Mouse (Mus musculus) kidney, embryonic 14.5 days (tissue): ENCODE measurements around the gene Gng8. TPM values are rescaled to one million over a fixed set of nuclear protein-coding genes. Genes with fewer than 3 reads are reported as not detected.

ENCODE experiments used
- ATAC-seq: fragments of 200-750 bp; cut with Nextera tagmentation; 2 replicates; pipeline ENCODE4 v1.8.0; 2017; ENCODE audit warnings: moderate number of reproducible peaks, mild to moderate bottlenecking, moderate TSS enrichment, moderate library complexity; ENCODE audit not compliant: low FRiP score, low TSS enrichment
- H3K27ac ChIP-seq: fragments of 300-500 bp; sonication (generic); 2 replicates; pipeline ENCODE4 v1.5.1; 2014; ENCODE audit warnings: low read depth, mild to moderate bottlenecking, low read length, moderate library complexity, mixed read lengths
- H3K27me3 ChIP-seq: fragments of 300-500 bp; sonication (generic); 2 replicates; pipeline ENCODE4 v1.6.1; 2014; ENCODE audit warnings: mild to moderate bottlenecking, low read length; ENCODE audit not compliant: control insufficient read depth, insufficient read depth
- H3K36me3 ChIP-seq: fragments of 300-500 bp; sonication (generic); 2 replicates; pipeline ENCODE4 v1.6.1; 2014; ENCODE audit warnings: low read length, mixed read lengths; ENCODE audit not compliant: control insufficient read depth, insufficient read depth
- H3K4me1 ChIP-seq: fragments of 300-500 bp; sonication (generic); 2 replicates; pipeline ENCODE4 v1.6.1; 2014; ENCODE audit warnings: low read length, mixed read lengths; ENCODE audit not compliant: control insufficient read depth, insufficient read depth
- H3K4me2 ChIP-seq: fragments of 300-500 bp; sonication (generic); replicated peaks from 2 replicates; pipeline ENCODE4 v1.6.1; 2014; ENCODE audit warnings: low read depth, mild to moderate bottlenecking, low read length
- H3K4me3 ChIP-seq: fragments of 300-500 bp; sonication (generic); 2 replicates; pipeline ENCODE4 v1.5.1; 2014; ENCODE audit warnings: mild to moderate bottlenecking, low read length
- H3K9ac ChIP-seq: fragments of 300-500 bp; sonication (generic); 2 replicates; pipeline ENCODE4 v1.6.1; 2014; ENCODE audit warnings: low read depth, mild to moderate bottlenecking, low read length, moderate library complexity
- H3K9me3 ChIP-seq: fragments of 300-500 bp; sonication (generic); 2 replicates; pipeline ENCODE4 v1.6.1; 2016; ENCODE audit warnings: low read length; ENCODE audit not compliant: control insufficient read depth
- WGBS: fragments of 180-500 bp; shearing (Covaris S2); extraction: QIAGEN DNeasy Blood & Tissue Kit; methylation state at CpG from one replicate; pipeline ENCODE4 v1.1.7; 2014; 5-methylcytosine and 5-hydroxymethylcytosine counted together
- polyA plus RNA-seq: library from polyadenylated mRNA; unstranded; fragments of >200 nt; fragmentation: Nextera tagmentation; extraction: Ambion mirVana; gene quantifications from 2 replicates; pipeline ENCODE4 v1.2.1, GENCODE M21; 2014

The Gng8 gene
- polyA plus RNA-seq, 1 experiment from 2014 or later: 7.5 TPM

- no peaks in the 10 kb centered on the region for H3K27me3 ChIP-seq
- no peak overlapping the region for H3K9ac ChIP-seq
- no peaks in the 10 kb centered on the region for H3K4me1 ChIP-seq
- WGBS: 18% methylated on average over 14 of the region's 14 CpGs
- peak; percentile 51; the same call in 1 of the 2 replicates for ATAC-seq
- H3K9me3 ChIP-seq: no peaks in the 10 kb centered on the region
- no peaks in the 10 kb centered on the region for H3K36me3 ChIP-seq
- no peak overlapping the region for H3K27ac ChIP-seq
- no peak overlapping the region for H3K4me2 ChIP-seq
- no peak overlapping the region for H3K4me3 ChIP-seq
Observed at GRCm38 (mm10) chr7:16931968-16932627, 40.5 kb downstream of the Gng8 start.

DNA sequence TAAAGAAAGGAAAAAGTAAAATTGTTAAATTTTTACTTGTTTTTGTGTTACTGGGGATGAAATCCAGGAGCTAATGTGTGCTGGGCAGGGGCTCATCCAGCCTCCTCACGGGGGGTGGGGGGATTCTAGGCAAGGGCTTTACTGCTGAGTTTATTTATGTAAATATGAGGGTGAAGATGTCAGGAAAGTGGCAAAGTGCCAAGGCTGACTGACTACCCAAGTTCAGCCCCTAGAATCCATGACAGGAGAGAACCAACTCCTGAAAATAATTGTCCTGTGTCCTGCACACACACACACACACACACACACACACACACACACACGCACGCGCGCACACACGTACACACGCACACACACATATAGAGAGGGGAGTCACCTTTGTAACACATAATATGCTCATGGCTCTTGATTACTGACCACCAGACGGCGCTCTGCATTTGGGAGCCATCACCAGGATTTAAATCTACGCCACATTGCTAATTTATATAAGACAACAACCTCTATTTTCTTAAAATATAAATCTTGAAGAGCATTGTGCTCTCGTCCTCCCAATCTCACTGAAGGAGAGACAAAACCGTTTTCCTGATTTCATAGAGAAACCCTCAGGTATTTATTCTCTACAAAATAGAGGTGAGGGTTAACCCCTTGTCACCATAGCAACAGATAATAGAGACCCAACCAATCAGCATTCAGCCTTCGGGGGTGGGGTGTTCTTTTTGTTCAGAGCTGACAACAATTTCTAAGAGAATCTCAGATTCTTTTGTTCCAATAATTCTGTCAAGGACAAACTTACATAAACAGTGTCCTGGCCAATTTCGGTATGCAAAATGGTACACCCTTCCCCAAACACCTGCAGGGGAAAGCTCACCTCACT, 41.4 kb downstream of the Gng8 start:
- 47% methylated on average over 14 of the region's 14 CpGs for WGBS
- H3K36me3 ChIP-seq: no peaks in the 10 kb centered on the region
- ATAC-seq: 0 out of 2 replicates have a peak, but pooled peaks have one; percentile 23

DNA sequence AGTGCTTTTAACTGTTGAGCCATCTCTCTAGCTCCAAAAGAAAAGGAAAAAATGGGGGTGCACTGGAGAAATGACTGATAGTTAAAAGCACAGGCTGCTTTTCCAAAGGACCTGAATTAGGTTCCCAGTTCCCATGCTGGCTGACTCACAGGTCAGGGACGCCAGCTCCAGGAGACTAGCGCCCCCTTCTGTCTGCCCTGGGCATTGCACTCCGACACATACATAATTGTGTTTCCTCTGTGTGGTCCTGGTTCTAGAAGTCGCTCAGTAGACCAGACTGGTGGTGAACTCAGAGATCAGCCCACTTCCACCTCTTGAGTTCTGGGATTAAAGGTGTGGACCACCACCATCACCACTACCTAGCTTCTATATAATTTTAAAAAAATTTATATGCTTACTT, 45.7 kb downstream of the Gng8 start:
- Histone ChIP-seq H3K4me1 (no peaks in the 10 kb centered on the region), H3K27me3 (no peaks in the 10 kb centered on the region), H3K4me3 (no peak overlapping the region), H3K36me3 (no peaks in the 10 kb centered on the region), H3K4me2 (no peak overlapping the region), H3K9ac (no peak overlapping the region), H3K9me3 (no peaks in the 10 kb centered on the region), H3K27ac (no peak overlapping the region)
- ATAC-seq: no peak
- WGBS: 48% methylated on average over 4 of the region's 4 CpGs

More for the DNA sequence above, 41.4 kb downstream of the Gng8 start:
- no peak overlapping the region for H3K4me2 ChIP-seq
- no peaks in the 10 kb centered on the region for H3K4me1 ChIP-seq
- H3K9ac ChIP-seq: no peak overlapping the region
- no peak overlapping the region for H3K4me3 ChIP-seq
- no peak overlapping the region for H3K27ac ChIP-seq
- H3K9me3 ChIP-seq: no peaks in the 10 kb centered on the region
- H3K27me3 ChIP-seq: no peaks in the 10 kb centered on the region

- no peak overlapping the region for H3K4me3 ChIP-seq
- WGBS: 72% methylated on average over 17 of the region's 17 CpGs
- no peak for ATAC-seq
Observed at GRCm38 (mm10) chr7:16938117-16938791, 46.7 kb downstream of the Gng8 start.

DNA sequence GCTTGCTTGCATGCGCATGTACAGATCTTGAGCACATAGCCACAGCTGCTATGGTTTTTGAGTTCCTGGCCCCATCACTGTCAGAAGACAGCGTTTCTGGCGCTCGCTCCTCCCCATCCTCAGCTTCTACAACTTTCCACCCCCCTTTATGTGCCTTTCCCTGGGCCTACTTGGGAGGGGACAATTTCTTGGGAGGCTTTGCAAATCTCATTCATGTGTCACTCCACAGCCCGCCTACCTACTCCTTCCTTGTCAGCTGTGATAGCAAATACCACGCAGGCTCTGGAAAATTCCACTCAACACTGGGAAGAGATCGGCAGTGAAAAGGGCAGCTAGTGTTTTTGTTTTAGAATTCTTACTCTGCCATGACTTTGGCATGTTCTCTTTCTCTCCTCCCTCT, 48.7 kb downstream of the Gng8 start:
- peaks cover 8% of the 10 kb centered on the region; the same call in 1 of the 2 replicates for H3K4me1 ChIP-seq
- H3K36me3 ChIP-seq: no peaks in the 10 kb centered on the region
- H3K4me3 ChIP-seq: no peak overlapping the region
- H3K27me3 ChIP-seq: peaks cover 6% of the 10 kb centered on the region; the same call in 1 of the 2 replicates
- no peak overlapping the region for H3K9ac ChIP-seq
- no peak for ATAC-seq
- peak overlapping the region; percentile 56; the same call in 1 of the 2 replicates for H3K27ac ChIP-seq
- whole genome bisulfite sequencing: 50% methylated on average over 7 of the region's 7 CpGs
- no peak overlapping the region for H3K4me2 ChIP-seq
- no peaks in the 10 kb centered on the region for H3K9me3 ChIP-seq

More at GRCm38 (mm10) chr7:16938117-16938791, 46.7 kb downstream of the Gng8 start:
- Histone ChIP-seq H3K27ac (no peak overlapping the region), H3K9ac (no peak overlapping the region), H3K27me3 (no peaks in the 10 kb centered on the region), H3K9me3 (no peaks in the 10 kb centered on the region), H3K36me3 (no peaks in the 10 kb centered on the region), H3K4me2 (no peak overlapping the region), H3K4me1 (no peaks in the 10 kb centered on the region)

GRCm38 (mm10) chr7:16942861-16943260, 51.3 kb downstream of the Gng8 start:
- H3K4me2 ChIP-seq: no peak overlapping the region
- WGBS: 67% methylated on average over 4 of the region's 4 CpGs
- no peak overlapping the region for H3K9ac ChIP-seq
- H3K36me3 ChIP-seq: no peaks in the 10 kb centered on the region
- H3K27ac ChIP-seq: no peak overlapping the region
- H3K9me3 ChIP-seq: no peaks in the 10 kb centered on the region
- H3K4me3 ChIP-seq: no peak overlapping the region
- no peak for ATAC-seq
- peaks cover 29% of the 10 kb centered on the region for H3K27me3 ChIP-seq
- peaks cover 28% of the 10 kb centered on the region for H3K4me1 ChIP-seq

GRCm38 (mm10) chr7:16944061-16944807, 52.6 kb downstream of the Gng8 start, which contains the start of gene Pnmal2:
Pnmal2 (plus strand) TSS chr7:16944682.
- Histone ChIP-seq H3K27me3 (peaks cover 43% of the 10 kb centered on the region), H3K9ac (peak within 1 kb of the TSS; percentile 35), H3K36me3 (no peaks in the 10 kb centered on the region), H3K4me3 (peak within 1 kb of the TSS; percentile 45), H3K4me2 (peak within 1 kb of the TSS; percentile 51), H3K4me1 (peaks cover 31% of the 10 kb centered on the region), H3K27ac (no peak within 1 kb of the TSS), H3K9me3 (no peaks in the 10 kb centered on the region)
- ATAC-seq: peak; percentile 91
- WGBS: 14% methylated on average over 36 of the region's 36 CpGs

- peak overlapping the region; percentile 35 for H3K9ac ChIP-seq
- peak overlapping the region; percentile 51 for H3K4me2 ChIP-seq
- peak overlapping the region; percentile 45 for H3K4me3 ChIP-seq
- H3K27me3 ChIP-seq: peaks cover 49% of the 10 kb centered on the region
- H3K27ac ChIP-seq: no peak overlapping the region
- no peaks in the 10 kb centered on the region for H3K9me3 ChIP-seq
- WGBS: under 1% methylated on average over 22 of the region's 22 CpGs
- H3K4me1 ChIP-seq: peaks cover 35% of the 10 kb centered on the region
- ATAC-seq: no peak
- H3K36me3 ChIP-seq: no peaks in the 10 kb centered on the region
Observed at GRCm38 (mm10) chr7:16944808-16945315, 53.3 kb downstream of the Gng8 start.
